Mouse (Mus musculus): Measurements from ENCODE around the gene Olfr1512. TPM values are rescaled to one million over a fixed set of nuclear protein-coding genes. Genes with fewer than 3 reads are reported as not detected.

The Olfr1512 gene
- total and polyA plus RNA-seq, 3 experiments = 0.23 to 0.24 TPM; not detected in 1

GRCm38 (mm10) chr14:52339512-52339852 lies 39.5 kb downstream of the Olfr1512 start:
- no peak for DNase-seq (ENCODE audit: low read depth, low spot score)
- H3K4me1 ChIP-seq (ENCODE audit: control insufficient read depth in 1 of 2, insufficient read depth in 2 of 2, low read length in 2 of 2) = peaks cover 0 to 4% of the 10 kb centered on the region in 2 experiments; a peak in 1 of 4 replicates
- H3K9me3 ChIP-seq (replicated peaks; ENCODE audit: insufficient read depth, low read length) = no peaks in the 10 kb centered on the region

GRCm38 (mm10) chr14:52338751-52339511 lies 40.0 kb downstream of the Olfr1512 start:
- H3K27ac ChIP-seq (ENCODE audit: control insufficient read depth, low read depth, low read length) = no peak overlapping the region
- H3K27me3 ChIP-seq (ENCODE audit: control insufficient read depth in 1 of 2, insufficient read depth in 2 of 2, low read length in 2 of 2) = peaks cover 3% of the 10 kb centered on the region in 2 experiments; a peak in 3 of 4 replicates
- H3K4me3 ChIP-seq (ENCODE audit: control insufficient read depth in 1 of 2, insufficient read depth in 1 of 2, low read depth in 2 of 2, low read length in 2 of 2) = peak overlapping the region; percentile 10 to 37; a peak in 3 of 4 replicates
- TF ChIP-seq RAD21 (IDR thresholded peaks at IDR 0.05; ENCODE audit: low read depth, low read length) (peak; percentile 95), ZC3H11A (IDR thresholded peaks at IDR 0.05; ENCODE audit: low read depth, low read length) (peak; percentile 94), SIN3A (IDR thresholded peaks at IDR 0.05; ENCODE audit: low read length) (peak; percentile 51), EP300 (IDR thresholded peaks at IDR 0.05; ENCODE audit: low read depth in 1 of 2, low read length in 2 of 2) (no peak), JUND (IDR thresholded peaks at IDR 0.05; ENCODE audit: low read depth, low read length) (peak; percentile 46; the same call in 1 of the 2 replicates), MYC (IDR thresholded peaks at IDR 0.05; ENCODE audit: low read depth, low read length) (0 out of 2 replicates have a peak, but pooled peaks have one; percentile 17), SMC3 (IDR thresholded peaks at IDR 0.05; ENCODE audit: low read depth, low read length) (peak; percentile 95), E2F4 (IDR thresholded peaks at IDR 0.05; ENCODE audit: borderline replicate concordance, low read depth, low read length) (no peak), CTCF (IDR thresholded peaks at IDR 0.05 in 2 of 3, conservative IDR thresholded peaks at IDR 0.05 in 1 of 3; ENCODE audit: control insufficient read depth in 1 of 3, insufficient read depth in 1 of 3, low read depth in 2 of 3, low read length in 3 of 3, poor library complexity in 1 of 3, severe bottlenecking in 1 of 3) (peak; percentile 78 to 95 (median 78))
- H3K9me3 ChIP-seq (replicated peaks; ENCODE audit: insufficient read depth, low read length) = no peaks in the 10 kb centered on the region
- peak; percentile 86 for DNase-seq (ENCODE audit: low read depth, low spot score)
- H3K36me3 ChIP-seq (ENCODE audit: control insufficient read depth in 1 of 2, insufficient read depth in 2 of 2, low read length in 2 of 2) = no peaks in the 10 kb centered on the region; a peak in 1 of 4 replicates
- no peaks in the 10 kb centered on the region for H3K79me2 ChIP-seq (ENCODE audit: control insufficient read depth, insufficient read depth, low read length, poor library complexity)
- no peak overlapping the region for H3K9ac ChIP-seq (ENCODE audit: control insufficient read depth, low read depth, low read length, poor library complexity, severe bottlenecking)
- H3K4me1 ChIP-seq (ENCODE audit: control insufficient read depth in 1 of 2, insufficient read depth in 2 of 2, low read length in 2 of 2) = peaks cover 0 to 3% of the 10 kb centered on the region in 2 experiments; a peak in 1 of 4 replicates

More at GRCm38 (mm10) chr14:52339512-52339852, 39.5 kb downstream of the Olfr1512 start:
- Histone ChIP-seq H3K4me3 (ENCODE audit: control insufficient read depth in 1 of 2, insufficient read depth in 1 of 2, low read depth in 2 of 2, low read length in 2 of 2) (no peak overlapping the region), H3K79me2 (ENCODE audit: control insufficient read depth, insufficient read depth, low read length, poor library complexity) (no peaks in the 10 kb centered on the region), H3K27ac (ENCODE audit: control insufficient read depth, low read depth, low read length) (no peak overlapping the region), H3K27me3 (ENCODE audit: control insufficient read depth in 1 of 2, insufficient read depth in 2 of 2, low read length in 2 of 2) (peaks cover 2 to 3% of the 10 kb centered on the region in 2 experiments; a peak in 3 of 4 replicates), H3K9ac (ENCODE audit: control insufficient read depth, low read depth, low read length, poor library complexity, severe bottlenecking) (no peak overlapping the region), H3K36me3 (ENCODE audit: control insufficient read depth in 1 of 2, insufficient read depth in 2 of 2, low read length in 2 of 2) (no peaks in the 10 kb centered on the region; a peak in 1 of 4 replicates)
- TF ChIP-seq USF2 (IDR thresholded peaks at IDR 0.05; ENCODE audit: borderline replicate concordance in 1 of 2, insufficient read depth in 1 of 2, low read depth in 1 of 2, low read length in 2 of 2) (no peak), POLR2AphosphoS2 (IDR thresholded peaks at IDR 0.05; ENCODE audit: low read length) (no peak), RAD21 (IDR thresholded peaks at IDR 0.05; ENCODE audit: low read depth, low read length) (no peak), NRF1 (IDR thresholded peaks at IDR 0.05; ENCODE audit: insufficient read depth, low read depth, low read length, poor library complexity, severe bottlenecking) (no peak), GATA1 (IDR thresholded peaks at IDR 0.05; ENCODE audit: low read depth, low read length) (no peak), CHD2 (IDR thresholded peaks at IDR 0.05; ENCODE audit: low read length) (no peak), E2F4 (IDR thresholded peaks at IDR 0.05; ENCODE audit: borderline replicate concordance, low read depth, low read length) (no peak), EP300 (IDR thresholded peaks at IDR 0.05; ENCODE audit: low read depth in 1 of 2, low read length in 2 of 2) (no peak)
